Mouse (Mus musculus) midbrain, embryonic 13.5 days (tissue): ENCODE data around the gene Rnf128. TPM values are rescaled to one million over a fixed set of nuclear protein-coding genes. Genes with fewer than 3 reads are reported as not detected.
A peak's percentile ranks its signal among the peaks of the same experiment; 100 is the strongest.

Source experiments
- ATAC-seq: fragments of 200-750 bp; cut with Nextera tagmentation; 2 replicates; pipeline ENCODE4 v1.8.0; 2017; ENCODE audit warnings: mild to moderate bottlenecking, moderate TSS enrichment, moderate library complexity
- H3K27ac ChIP-seq: fragments of 300-500 bp; sonication (generic); 2 replicates; pipeline ENCODE4 v1.5.1; 2015; ENCODE audit warnings: inconsistent platforms, mild to moderate bottlenecking, moderate library complexity
- H3K27me3 ChIP-seq: fragments of 300-500 bp; sonication (generic); 2 replicates; pipeline ENCODE4 v1.6.1; 2015; ENCODE audit warnings: mild to moderate bottlenecking, inconsistent platforms
- H3K36me3 ChIP-seq: fragments of 300-500 bp; sonication (generic); 2 replicates; pipeline ENCODE4 v1.6.1; 2015; ENCODE audit warnings: mild to moderate bottlenecking, inconsistent platforms
- H3K4me1 ChIP-seq: fragments of 300-500 bp; sonication (generic); replicated peaks from 2 replicates; pipeline ENCODE4 v1.6.1; 2015; ENCODE audit warnings: inconsistent platforms
- H3K4me2 ChIP-seq: fragments of 300-500 bp; sonication (generic); replicated peaks from 2 replicates; pipeline ENCODE4 v1.6.1; 2015; ENCODE audit warnings: moderate library complexity, mild to moderate bottlenecking, inconsistent platforms
- H3K4me3 ChIP-seq: fragments of 300-500 bp; sonication (generic); replicated peaks from 2 replicates; pipeline ENCODE4 v1.5.1; 2015; ENCODE audit warnings: mild to moderate bottlenecking, inconsistent platforms
- H3K9ac ChIP-seq: fragments of 300-500 bp; sonication (generic); replicated peaks from 2 replicates; pipeline ENCODE4 v1.6.1; 2015; ENCODE audit warnings: mild to moderate bottlenecking, inconsistent platforms
- H3K9me3 ChIP-seq: fragments of 300-500 bp; sonication (generic); 2 replicates; pipeline ENCODE4 v1.6.1; 2016; ENCODE audit warnings: mild to moderate bottlenecking, inconsistent platforms
- WGBS: fragments of 180-500 bp; shearing (Covaris S2); methylation state at CpG from one replicate; pipeline ENCODE4 v1.1.7; 2015; 5-methylcytosine and 5-hydroxymethylcytosine counted together
- polyA plus RNA-seq: library from polyadenylated mRNA; unstranded; fragments of >200 nt; fragmentation: Nextera tagmentation; extraction: Ambion mirVana; gene quantifications from 2 replicates; pipeline ENCODE4 v1.2.1, GENCODE M21; 2015

The Rnf128 gene
- polyA plus RNA-seq, 1 experiment from 2014 or later, result 1.9 TPM

DNA sequence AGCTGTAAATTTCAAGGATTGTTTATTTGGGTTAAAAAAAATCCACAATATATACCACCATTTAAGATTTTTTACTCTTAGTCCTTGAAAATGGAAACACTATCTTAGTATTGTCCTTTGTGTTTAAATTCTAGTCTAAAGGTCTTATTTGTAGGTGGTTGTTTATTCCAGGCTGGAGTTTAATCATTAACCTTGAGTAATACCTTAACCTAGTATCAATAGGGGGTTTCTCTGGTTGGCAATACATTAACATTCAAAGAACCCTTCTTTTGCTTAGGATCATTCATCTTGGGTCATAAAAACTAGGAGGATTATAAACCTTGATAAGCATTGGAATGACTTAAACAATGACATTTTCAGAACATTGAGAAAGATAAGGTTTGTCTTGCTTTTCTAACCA lies 77.3 kb downstream of the Rnf128 start:
- Histone ChIP-seq H3K36me3 (no peaks in the 10 kb centered on the region), H3K4me1 (no peaks in the 10 kb centered on the region), H3K27ac (no peak overlapping the region), H3K27me3 (no peaks in the 10 kb centered on the region; the same call in 1 of the 2 replicates), H3K9ac (no peak overlapping the region), H3K4me3 (no peak overlapping the region), H3K9me3 (no peaks in the 10 kb centered on the region), H3K4me2 (no peak overlapping the region)
- no peak for ATAC-seq

DNA sequence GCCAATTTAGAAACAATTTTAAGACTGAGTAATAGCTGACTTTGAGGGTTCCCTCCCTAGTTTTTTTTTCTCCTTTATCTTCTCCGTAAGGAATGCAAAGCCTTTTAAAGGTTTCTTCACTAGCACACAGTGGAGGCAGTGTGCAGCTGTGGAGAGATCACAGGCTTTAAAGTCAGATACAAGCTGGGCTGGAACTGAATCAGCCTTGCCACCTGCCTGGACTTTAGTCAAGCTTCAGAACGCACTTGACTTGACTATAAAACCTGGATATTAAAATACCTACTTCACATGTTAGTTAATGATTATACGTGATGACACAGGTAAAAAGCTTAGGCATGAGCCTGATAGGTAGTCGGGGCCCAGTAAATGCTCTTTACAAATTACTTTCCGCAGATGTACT lies 89.1 kb downstream of the Rnf128 start:
- H3K4me3 ChIP-seq, result no peak overlapping the region
- 70% methylated on average over 5 of the region's 5 CpGs for WGBS
- H3K27ac ChIP-seq, result no peak overlapping the region
- no peak overlapping the region for H3K9ac ChIP-seq
- H3K9me3 ChIP-seq, result no peaks in the 10 kb centered on the region
- ATAC-seq, result no peak
- H3K36me3 ChIP-seq, result no peaks in the 10 kb centered on the region
- peaks cover 3% of the 10 kb centered on the region; the same call in 1 of the 2 replicates for H3K27me3 ChIP-seq
- no peaks in the 10 kb centered on the region for H3K4me1 ChIP-seq
- no peak overlapping the region for H3K4me2 ChIP-seq

DNA sequence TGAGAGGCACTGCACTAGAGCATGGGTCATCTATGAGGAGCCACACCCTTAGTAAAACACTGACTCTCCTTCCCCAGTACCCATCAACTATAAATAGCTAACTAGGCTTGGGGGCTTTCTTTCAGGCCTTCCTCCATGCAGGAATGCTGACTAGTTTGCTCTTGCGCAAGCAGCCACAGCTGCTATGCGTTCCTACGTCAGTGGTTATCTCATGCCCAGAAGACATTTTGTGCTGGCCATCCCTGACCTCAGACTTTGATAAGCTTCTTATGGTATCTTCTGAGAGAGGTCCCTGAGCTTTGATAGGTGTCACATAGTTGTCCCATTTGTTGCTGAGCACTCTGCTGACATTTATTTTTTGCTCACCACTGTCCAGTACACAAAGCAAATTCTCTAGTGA lies 90.2 kb downstream of the Rnf128 start:
- Histone ChIP-seq H3K4me1 (no peaks in the 10 kb centered on the region), H3K27me3 (peaks cover 3% of the 10 kb centered on the region; the same call in 1 of the 2 replicates), H3K27ac (no peak overlapping the region), H3K4me3 (no peak overlapping the region), H3K9ac (no peak overlapping the region), H3K36me3 (no peaks in the 10 kb centered on the region), H3K4me2 (no peak overlapping the region), H3K9me3 (no peaks in the 10 kb centered on the region)
- 94% methylated on average over 3 of the region's 3 CpGs for WGBS
- no peak for ATAC-seq

DNA sequence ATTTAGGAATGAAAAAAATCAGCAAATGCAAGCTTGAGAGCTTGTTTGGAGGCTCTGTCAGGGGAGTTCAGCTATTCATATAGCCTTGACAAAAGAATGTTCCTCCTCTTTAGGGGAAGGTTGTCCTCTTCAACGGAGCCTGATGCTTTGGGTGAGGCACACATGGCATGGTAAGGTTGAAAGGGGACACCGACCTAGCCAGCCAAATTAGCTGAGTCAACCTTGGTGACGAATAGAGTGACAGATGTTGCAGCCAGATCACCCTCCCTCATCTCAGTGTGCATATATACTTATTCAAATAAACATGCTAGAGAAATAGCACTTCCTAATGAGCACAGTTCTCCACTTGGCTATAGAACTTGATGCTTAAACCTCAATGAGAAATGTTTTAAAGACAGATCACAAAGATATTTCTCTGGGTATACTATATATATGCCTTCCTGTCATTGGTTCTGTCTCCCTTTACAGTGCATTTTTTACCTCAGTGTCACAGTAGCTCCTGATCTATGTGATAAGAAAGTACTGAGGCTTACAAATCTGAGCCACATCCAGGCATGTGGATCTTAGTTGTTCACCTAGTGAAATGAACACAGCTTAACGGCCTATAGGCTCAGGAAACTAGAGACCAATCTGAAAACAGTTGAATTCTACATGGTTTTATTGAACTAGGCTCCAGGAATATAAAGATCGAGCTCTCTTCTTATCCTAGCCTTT lies 91.4 kb downstream of the Rnf128 start:
- no peak for ATAC-seq
- WGBS, result 80% methylated on average over 5 of the region's 5 CpGs
- no peaks in the 10 kb centered on the region for H3K9me3 ChIP-seq
- no peak overlapping the region for H3K4me2 ChIP-seq
- H3K36me3 ChIP-seq, result no peaks in the 10 kb centered on the region
- H3K4me3 ChIP-seq, result no peak overlapping the region
- no peak overlapping the region for H3K27ac ChIP-seq
- peaks cover 3% of the 10 kb centered on the region; the same call in 1 of the 2 replicates for H3K27me3 ChIP-seq
- H3K4me1 ChIP-seq, result no peaks in the 10 kb centered on the region
- H3K9ac ChIP-seq, result no peak overlapping the region

DNA sequence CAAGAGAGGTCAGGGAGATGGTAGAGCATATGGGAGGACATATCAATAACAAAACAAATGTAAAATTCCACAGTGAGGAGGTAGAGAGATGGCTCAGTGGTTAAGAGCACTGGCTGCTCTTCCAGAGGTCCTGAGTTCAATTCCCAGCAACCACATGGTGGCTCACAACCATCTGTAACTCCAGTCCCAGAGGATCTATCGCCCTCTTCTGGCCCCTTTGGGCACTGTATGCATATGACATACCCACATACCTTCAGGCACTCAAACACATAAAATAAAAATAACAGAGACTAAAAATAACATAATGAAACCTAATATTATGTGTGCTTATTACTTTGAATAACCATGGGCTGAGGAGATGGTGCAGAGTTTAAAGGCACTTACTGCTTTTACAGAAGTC lies 99.0 kb downstream of the Rnf128 start:
- no peak overlapping the region for H3K4me2 ChIP-seq
- no peaks in the 10 kb centered on the region for H3K9me3 ChIP-seq
- no peak overlapping the region for H3K9ac ChIP-seq
- peaks cover 6% of the 10 kb centered on the region; the same call in 1 of the 2 replicates for H3K27me3 ChIP-seq
- no peaks in the 10 kb centered on the region for H3K4me1 ChIP-seq
- WGBS, result 58% methylated on average over 1 of the region's 1 CpGs
- H3K4me3 ChIP-seq, result no peak overlapping the region
- H3K36me3 ChIP-seq, result no peaks in the 10 kb centered on the region
- no peak overlapping the region for H3K27ac ChIP-seq
- no peak for ATAC-seq

DNA sequence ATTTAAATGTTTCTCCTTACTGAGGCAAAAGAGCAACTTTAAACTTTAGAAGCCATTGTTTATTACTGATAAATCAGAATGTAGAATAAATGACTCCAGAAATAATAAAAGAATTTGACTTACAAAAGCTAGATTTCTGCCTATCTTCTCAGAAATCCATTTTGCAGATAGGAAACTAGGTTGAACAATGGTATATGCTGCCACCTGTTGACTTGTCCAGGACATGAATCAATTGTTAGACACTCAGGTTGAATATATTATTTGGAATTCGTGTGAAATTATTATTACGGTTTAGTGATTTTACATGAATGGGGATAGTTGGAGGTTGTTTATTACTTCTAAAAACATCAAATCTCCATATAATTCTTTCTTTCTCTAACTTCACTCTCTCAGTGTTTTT lies 102.7 kb downstream of the Rnf128 start:
- peaks cover 13% of the 10 kb centered on the region; the same call in 1 of the 2 replicates for H3K27me3 ChIP-seq
- H3K36me3 ChIP-seq, result no peaks in the 10 kb centered on the region
- WGBS, result 80% methylated on average over 2 of the region's 2 CpGs
- H3K9me3 ChIP-seq, result no peaks in the 10 kb centered on the region
- H3K4me3 ChIP-seq, result no peak overlapping the region
- H3K27ac ChIP-seq, result no peak overlapping the region
- H3K4me2 ChIP-seq, result no peak overlapping the region
- no peaks in the 10 kb centered on the region for H3K4me1 ChIP-seq
- ATAC-seq, result no peak
- H3K9ac ChIP-seq, result no peak overlapping the region

DNA sequence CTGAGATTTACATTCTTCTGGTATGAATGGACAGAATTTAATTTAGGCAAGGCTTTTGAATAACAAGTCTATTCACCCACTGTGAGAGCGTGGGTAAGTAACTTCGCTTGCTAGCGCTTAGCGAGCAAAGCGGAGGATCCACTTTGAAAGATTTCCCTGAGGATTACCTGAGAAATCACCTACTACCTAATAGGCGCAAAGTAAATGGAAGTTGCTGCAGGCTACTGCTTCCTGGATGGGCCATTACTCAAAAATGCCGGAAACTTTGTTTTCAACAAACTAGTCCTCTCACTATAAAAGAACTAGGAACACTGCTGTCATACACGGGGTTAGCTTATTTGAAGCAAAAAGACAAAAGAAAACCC lies 121.3 kb downstream of the Rnf128 start:
- peaks cover 8% of the 10 kb centered on the region; the same call in 1 of the 2 replicates for H3K27me3 ChIP-seq
- H3K9ac ChIP-seq, result no peak overlapping the region
- no peaks in the 10 kb centered on the region for H3K4me1 ChIP-seq
- no peak; the same call in 1 of the 2 replicates for ATAC-seq
- peak overlapping the region; percentile 69 for H3K4me2 ChIP-seq
- H3K4me3 ChIP-seq, result peak overlapping the region; percentile 51
- H3K36me3 ChIP-seq, result no peaks in the 10 kb centered on the region
- 28% methylated on average over 8 of the region's 8 CpGs for WGBS
- no peaks in the 10 kb centered on the region for H3K9me3 ChIP-seq
- H3K27ac ChIP-seq, result no peak overlapping the region

DNA sequence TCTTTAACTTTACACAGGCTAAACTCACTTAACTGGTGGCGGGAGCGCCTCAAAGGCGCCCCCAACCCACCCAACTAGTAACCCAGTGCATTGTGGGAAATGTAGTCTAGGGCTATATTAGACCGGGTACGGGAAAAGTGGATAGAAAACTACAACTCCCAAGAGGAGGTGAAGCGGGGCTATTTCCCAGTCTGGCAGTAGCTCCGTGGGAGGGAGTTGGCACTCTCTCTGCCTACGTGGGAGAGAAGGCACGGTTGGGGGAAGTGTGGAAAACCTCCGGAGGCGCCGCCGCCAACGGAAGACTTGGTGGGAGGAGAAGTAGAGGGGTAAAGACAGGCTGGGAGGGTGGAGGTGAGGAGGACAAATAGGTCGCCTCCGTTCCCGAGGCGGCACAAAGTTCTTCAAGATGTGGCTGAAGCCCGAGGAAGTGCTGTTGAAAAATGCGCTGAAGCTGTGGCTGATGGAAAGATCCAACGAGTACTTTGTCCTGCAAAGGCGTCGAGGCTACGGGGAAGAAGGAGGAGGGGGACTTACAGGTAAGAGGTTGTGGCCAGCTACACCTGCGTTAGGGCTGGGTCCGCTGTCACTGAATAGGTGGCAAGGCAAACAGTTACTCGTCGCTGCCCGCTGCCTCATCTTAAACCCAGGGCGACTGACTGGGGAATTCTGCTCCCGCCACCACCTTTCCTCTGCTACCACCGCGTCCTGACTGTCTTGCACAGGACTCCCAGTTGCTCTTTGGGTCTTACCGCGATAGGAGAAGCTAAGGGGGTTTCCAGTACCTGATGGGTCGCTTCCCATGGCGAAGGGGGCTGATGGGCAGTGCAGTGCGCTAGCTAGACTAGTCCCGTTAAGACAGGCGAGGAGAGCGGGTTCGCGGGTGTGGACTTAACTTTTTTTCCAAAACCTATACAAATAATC lies 121.9 kb downstream of the Rnf128 start, which contains the start of gene Tbc1d8b:
Gene Tbc1d8b (plus strand): TSS at position 222 of the 921 bp plus-strand sequence.
- Histone ChIP-seq H3K27ac (no peak within 1 kb of the TSS), H3K9ac (peak within 1 kb of the TSS; percentile 44; the same call in 1 of the 2 replicates), H3K4me2 (peak within 1 kb of the TSS; percentile 69), H3K27me3 (peaks cover 8% of the 10 kb centered on the region; the same call in 1 of the 2 replicates), H3K36me3 (no peaks in the 10 kb centered on the region), H3K9me3 (no peaks in the 10 kb centered on the region), H3K4me1 (no peaks in the 10 kb centered on the region), H3K4me3 (peak within 1 kb of the TSS; percentile 51)
- peak; percentile 100 for ATAC-seq
- WGBS, result 17% methylated on average over 43 of the region's 43 CpGs

DNA sequence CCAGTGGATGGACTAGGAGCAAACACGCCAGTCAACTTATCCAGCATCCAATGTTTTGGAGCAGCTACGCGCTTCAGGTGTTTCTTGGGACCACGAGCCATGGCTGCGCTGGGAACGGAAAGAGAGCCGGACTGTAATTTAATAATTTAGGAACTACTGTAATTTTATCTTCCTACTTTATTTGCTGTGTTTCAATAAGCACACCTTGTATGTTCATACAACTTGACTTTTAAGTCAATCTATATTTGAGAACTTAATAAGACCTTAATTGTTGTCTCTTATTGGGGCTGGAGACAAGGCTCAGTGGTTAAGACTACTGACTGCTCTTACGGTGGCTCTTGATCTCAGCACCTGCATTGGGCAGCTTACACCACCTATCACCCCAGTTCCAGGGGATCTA lies 151.3 kb downstream of the Rnf128 start, which contains the start of gene Gm15013:
Gene Gm15013 (minus strand): TSS at position 101 of the 400 bp plus-strand sequence.
- Histone ChIP-seq H3K4me2 (no peak within 1 kb of the TSS), H3K27me3 (no peaks in the 10 kb centered on the region), H3K9ac (no peak within 1 kb of the TSS), H3K36me3 (no peaks in the 10 kb centered on the region), H3K4me1 (no peaks in the 10 kb centered on the region), H3K9me3 (no peaks in the 10 kb centered on the region), H3K4me3 (no peak within 1 kb of the TSS), H3K27ac (no peak within 1 kb of the TSS)
- no peak for ATAC-seq
- 96% methylated on average over 8 of the region's 8 CpGs for WGBS

DNA sequence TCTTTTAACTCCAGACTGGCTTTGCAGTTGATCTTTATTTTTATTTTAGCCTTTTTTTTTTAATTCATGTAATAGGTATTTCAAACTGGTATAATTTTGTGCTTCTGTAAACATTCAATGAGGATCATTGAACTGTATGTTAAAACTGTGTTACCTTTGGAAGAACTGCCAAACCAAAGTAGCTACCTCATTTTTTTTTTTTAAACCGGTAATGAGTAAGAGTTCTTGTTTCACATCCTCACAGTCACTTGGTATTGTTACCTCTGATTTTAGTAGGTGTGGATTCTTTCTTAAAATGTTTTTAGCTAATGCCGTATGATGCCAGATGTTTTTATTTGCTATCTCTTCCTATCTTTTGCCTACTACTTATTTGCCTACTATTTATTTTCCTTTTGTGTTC lies 159.2 kb downstream of the Rnf128 start:
- Histone ChIP-seq H3K4me2 (no peak overlapping the region), H3K4me1 (no peaks in the 10 kb centered on the region), H3K9ac (no peak overlapping the region), H3K9me3 (no peaks in the 10 kb centered on the region), H3K27me3 (peaks cover 11% of the 10 kb centered on the region; the same call in 1 of the 2 replicates), H3K4me3 (no peak overlapping the region), H3K27ac (no peak overlapping the region), H3K36me3 (no peaks in the 10 kb centered on the region)
- no peak for ATAC-seq
- WGBS, result 88% methylated on average over 2 of the region's 2 CpGs
